Mouse (Mus musculus): ENCODE results near the gene Bicd2.

Gene Bicd2

GRCm38 (mm10) chr13:49326246-49327206 lies 14.9 kb upstream of the Bicd2 start:
- DNase-seq (ENCODE audit: low spot score in 2 of 2) = peak; percentile 53 to 57

GRCm38 (mm10) chr13:49328101-49328500 lies 13.3 kb upstream of the Bicd2 start:
- DNase-seq (ENCODE audit: low spot score in 2 of 2) = no peak

GRCm38 (mm10) chr13:49333250-49333649 lies 8.1 kb upstream of the Bicd2 start:
- DNase-seq (ENCODE audit: low spot score in 2 of 2) = no peak

DNA sequence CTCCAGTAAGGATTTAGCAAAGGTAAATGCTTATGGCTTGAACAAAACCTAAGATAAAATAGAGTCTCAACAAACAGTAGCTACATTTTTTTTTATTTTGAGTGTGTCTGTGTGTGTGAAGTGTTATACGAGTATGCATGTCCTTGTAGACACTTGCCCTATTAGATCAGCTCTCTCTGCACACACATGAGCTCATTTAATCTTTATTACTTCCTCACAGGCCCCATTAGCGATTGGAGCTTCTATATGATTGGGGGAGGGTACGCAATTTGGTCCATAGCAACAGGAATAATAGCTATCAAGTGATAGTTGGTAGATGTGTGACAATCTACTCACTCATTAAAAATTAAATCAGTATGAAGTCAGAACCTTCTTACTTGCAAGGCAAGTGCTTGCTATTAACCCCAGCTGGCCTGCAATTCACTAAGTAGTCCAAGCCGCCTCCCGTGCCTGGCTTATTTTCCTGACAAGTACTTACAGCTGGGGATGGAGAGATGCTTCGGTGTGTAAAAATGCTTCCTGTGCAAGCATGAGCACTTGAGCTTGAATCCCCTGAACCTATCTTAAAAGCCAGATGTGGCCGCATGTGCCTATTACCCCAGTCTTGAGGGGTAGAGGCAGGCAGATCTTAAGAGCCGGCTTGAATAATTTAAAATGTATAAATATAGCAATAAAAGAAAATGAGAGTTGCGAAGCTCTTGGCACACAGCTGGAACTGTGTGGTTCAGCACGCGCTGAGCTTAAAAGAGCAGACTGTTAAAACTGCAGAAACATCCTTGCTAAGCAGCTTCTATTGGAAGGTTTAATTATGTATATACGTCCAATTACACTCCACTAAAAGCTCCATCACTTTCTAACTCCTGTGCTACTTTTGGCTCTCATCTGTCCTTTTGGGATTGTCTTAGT lies 6.1 kb upstream of the Bicd2 start:
- DNase-seq (ENCODE audit: low spot score in 2 of 2) = no peak

DNA sequence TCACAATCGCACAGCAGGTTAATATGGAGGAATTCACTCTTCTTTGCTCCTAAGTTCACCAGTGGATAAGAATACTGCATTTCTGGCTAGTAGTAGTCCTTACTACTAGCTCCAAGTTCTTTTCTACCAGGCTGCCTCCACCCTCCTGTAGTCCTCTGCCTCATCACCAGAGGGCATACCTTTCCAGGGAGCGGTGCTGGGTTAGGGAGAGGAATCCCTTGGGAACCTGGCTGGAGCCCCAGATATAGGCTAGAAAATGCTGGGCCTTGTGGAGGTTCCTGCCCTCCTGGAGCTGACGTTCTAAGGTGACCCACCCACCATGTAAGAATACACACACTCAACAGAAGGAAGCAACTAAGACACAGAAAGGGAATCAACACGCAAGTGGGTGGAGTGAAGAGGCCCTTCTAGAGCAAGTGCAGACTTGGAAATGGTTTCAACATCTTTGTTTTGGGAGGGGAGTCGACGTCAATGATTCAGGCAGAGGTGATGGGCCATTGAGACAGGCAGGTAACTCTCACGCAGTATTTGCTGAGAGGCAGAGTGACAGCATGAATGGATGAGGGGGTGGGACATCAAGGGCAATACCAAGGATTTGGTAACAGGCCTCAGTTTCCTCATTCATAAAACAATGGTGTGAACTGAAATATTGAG lies 2.4 kb upstream of the Bicd2 start:
- DNase-seq (ENCODE audit: low spot score in 2 of 2) = no peak

GRCm38 (mm10) chr13:49341831-49342722 lies 692 bp downstream of the Bicd2 start:
- no peak for DNase-seq (ENCODE audit: low spot score in 2 of 2)

DNA sequence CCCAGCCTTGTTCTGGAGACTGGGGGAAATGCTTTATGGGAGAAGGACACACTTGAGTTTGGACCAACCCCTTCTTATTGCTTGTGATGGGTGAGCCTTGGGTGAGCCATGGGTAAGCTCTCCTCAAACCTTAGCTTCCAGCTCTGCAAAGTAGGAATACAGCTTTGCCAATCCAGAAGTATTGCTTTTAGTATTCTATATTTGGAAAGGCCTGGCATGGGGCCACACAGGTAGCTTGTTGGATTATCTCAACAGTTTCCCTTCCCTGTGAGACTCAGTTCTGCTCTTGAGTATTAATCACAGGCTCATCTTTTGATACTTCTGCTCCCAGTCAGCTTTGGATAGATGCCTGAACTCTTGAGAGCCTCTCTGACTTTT lies 1.3 kb downstream of the Bicd2 start:
- no peak for DNase-seq (ENCODE audit: low spot score in 2 of 2)

- peak in 1 of 2 experiments; percentile 45 for DNase-seq (ENCODE audit: low spot score in 2 of 2)
Measured at GRCm38 (mm10) chr13:49344567-49344966, 3.2 kb downstream of the Bicd2 start.

GRCm38 (mm10) chr13:49345476-49345875 lies 4.1 kb downstream of the Bicd2 start:
- no peak for DNase-seq (ENCODE audit: low spot score in 2 of 2)

DNA sequence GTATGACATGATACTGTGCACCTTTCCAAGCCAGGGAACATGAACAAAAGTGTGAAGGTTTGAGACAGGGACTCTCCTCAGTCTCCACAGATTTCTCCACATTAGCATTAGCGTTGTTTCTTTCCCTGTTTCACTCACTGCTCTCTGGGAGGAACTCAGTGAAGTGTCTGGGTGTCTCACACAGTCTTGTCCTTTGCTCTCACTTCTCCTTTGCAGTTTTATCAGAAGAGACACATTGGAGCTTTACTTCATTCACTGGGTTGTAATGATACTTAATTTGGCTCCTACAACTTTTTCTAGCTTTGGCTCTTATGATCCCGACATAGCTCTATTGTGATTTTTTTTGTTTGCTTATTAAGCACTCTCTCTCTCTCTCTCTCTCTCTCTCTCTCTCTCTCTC lies 7.1 kb downstream of the Bicd2 start:
- DNase-seq (ENCODE audit: low spot score in 2 of 2) = no peak

GRCm38 (mm10) chr13:49349335-49349734 lies 8.0 kb downstream of the Bicd2 start:
- peak; percentile 31 to 33 for DNase-seq (ENCODE audit: low spot score in 2 of 2)

- no peak for DNase-seq (ENCODE audit: low spot score in 2 of 2)
Measured at GRCm38 (mm10) chr13:49349836-49350505, 8.6 kb downstream of the Bicd2 start.

- DNase-seq (ENCODE audit: low spot score in 2 of 2) = no peak
Measured at GRCm38 (mm10) chr13:49352581-49353159, 11.3 kb downstream of the Bicd2 start.

DNA sequence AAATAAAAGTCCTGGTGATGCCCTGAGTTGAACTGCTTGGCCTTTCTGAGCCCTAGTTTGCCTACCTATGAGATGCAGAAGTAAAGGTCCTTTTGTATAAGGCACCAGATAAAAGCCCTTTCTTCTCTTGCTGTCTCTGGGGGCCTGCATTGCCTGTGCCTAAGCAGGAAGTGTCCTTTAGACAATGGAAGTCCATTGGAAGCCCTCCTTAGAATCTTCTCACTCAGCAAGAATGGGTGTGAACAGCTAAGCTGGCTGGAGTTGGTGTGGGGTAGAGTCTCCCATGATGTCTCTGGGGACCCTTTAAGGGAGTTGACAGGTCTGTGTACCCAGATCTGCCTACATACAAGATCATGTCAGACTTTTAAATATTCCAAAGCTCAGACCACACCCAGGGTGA lies 12.0 kb downstream of the Bicd2 start:
- DNase-seq (ENCODE audit: low spot score in 2 of 2) = no peak

- no peak for DNase-seq (ENCODE audit: low spot score in 2 of 2)
Measured at GRCm38 (mm10) chr13:49353991-49354507, 12.7 kb downstream of the Bicd2 start.

DNA sequence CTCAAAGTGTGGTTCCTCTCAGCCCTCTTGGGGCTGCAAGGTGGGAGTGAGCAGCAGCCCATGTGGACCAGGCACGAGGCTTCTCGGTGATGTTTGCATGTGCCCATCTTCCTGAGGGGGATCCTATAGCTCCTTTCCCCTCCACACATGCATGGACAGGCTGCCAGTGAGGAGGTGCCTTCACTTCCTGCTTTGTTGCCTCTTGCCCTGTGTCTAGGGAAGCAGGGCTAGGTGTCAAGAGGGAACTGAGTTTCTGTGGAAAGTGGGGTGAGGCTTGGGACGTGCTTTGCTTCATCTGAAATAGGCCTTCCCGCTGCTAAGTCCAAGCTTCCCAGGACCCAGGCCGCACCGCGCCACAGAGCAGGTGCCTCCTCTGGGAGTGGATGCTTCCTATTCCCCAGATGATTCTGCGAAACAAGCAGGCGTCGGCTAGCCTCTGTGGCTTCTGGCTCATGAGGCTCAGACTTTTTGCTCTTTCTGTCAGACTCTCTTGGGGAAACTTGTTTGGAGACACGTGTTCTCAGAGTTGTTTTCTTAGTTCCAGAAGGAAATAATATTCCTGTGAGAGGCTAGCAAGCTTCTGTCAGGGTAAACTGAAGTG lies 14.2 kb downstream of the Bicd2 start:
- DNase-seq (ENCODE audit: low spot score in 2 of 2) = no peak

DNA sequence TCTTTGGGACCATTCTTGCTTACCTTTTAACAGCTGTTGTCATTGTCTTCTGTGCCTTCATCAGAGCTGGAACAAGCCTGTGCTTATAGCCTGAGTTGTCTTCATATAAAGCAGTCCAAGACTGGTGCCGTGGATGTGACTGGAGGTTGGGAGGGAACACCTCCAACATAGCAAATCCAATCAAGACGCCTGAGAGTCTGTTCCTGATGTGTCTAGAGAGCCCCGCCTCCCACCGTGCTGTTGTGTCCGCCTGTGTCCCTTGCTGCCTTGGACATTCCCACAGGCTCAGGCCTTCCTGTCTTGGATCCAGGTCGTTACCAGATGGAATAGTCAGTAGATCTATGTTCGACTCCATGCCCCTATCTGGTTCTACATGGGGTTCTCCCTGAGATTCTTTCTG lies 14.7 kb downstream of the Bicd2 start:
- no peak for DNase-seq (ENCODE audit: low spot score in 2 of 2)

DNA sequence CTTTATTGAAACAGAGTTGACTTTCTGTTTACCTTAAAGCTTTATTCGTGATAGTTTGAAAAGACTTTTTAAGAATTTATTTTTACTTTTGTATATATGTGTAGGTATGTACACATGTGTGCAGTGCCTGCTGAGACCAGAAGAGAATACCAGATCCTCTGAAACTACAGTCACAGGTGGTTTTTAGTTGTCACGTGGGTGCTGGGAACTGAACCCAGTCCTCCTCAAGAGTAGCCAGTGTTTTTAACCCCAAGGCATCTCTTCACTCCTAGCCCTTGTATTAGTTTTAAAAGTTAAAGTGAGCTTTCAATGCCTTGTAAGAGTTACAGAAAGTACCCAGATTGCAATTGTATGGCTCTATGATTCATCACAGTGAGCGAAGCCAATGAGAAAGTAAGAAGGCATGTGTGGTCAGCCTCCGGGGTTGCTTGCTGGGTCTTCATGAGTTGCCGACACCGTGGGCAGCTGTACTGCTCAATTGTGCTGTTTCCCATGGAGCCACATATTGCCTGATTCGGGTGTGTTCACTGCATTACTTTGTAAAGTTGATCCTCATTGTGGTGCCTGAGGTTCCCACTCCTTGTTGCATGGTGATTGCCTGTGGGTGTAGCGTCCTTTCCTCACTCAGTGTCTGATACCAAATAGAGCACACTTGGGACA lies 16.1 kb downstream of the Bicd2 start:
- no peak for DNase-seq (ENCODE audit: low spot score in 2 of 2)

- DNase-seq (ENCODE audit: low spot score in 2 of 2) = no peak
Measured at GRCm38 (mm10) chr13:49358184-49358583, 16.8 kb downstream of the Bicd2 start.

Measured in spleen, postnatal 36 days (tissue).